Mouse (Mus musculus): ENCODE measurements around the gene Fbxl17.

Gene Fbxl17

GRCm38 (mm10) chr17:63208346-63208745 lies 291.5 kb downstream of the Fbxl17 start:
- no peak for DNase-seq

- DNase-seq: no peak
Measured at GRCm38 (mm10) chr17:63207714-63208113, 292.1 kb downstream of the Fbxl17 start.

- peak; percentile 33 for DNase-seq
Measured at GRCm38 (mm10) chr17:63205316-63205715, 294.5 kb downstream of the Fbxl17 start.

GRCm38 (mm10) chr17:63203582-63204190 lies 296.1 kb downstream of the Fbxl17 start:
- DNase-seq: no peak

- no peak for DNase-seq
Measured at GRCm38 (mm10) chr17:63198703-63199102, 301.1 kb downstream of the Fbxl17 start.

GRCm38 (mm10) chr17:63195496-63195895 lies 304.3 kb downstream of the Fbxl17 start:
- no peak for DNase-seq

- DNase-seq: peak; percentile 59
Measured at GRCm38 (mm10) chr17:63193196-63193595, 306.6 kb downstream of the Fbxl17 start.

- no peak for DNase-seq
Measured at GRCm38 (mm10) chr17:63191345-63191744, 308.5 kb downstream of the Fbxl17 start.

GRCm38 (mm10) chr17:63189274-63189673 lies 310.5 kb downstream of the Fbxl17 start:
- DNase-seq: no peak

GRCm38 (mm10) chr17:63185531-63185930 lies 314.3 kb downstream of the Fbxl17 start:
- DNase-seq: no peak

GRCm38 (mm10) chr17:63184844-63185504 lies 314.8 kb downstream of the Fbxl17 start:
- no peak for DNase-seq

- no peak for DNase-seq
Measured at GRCm38 (mm10) chr17:63183431-63183830, 316.4 kb downstream of the Fbxl17 start.

GRCm38 (mm10) chr17:63181661-63182060 lies 318.2 kb downstream of the Fbxl17 start:
- no peak for DNase-seq

GRCm38 (mm10) chr17:63180042-63180441 lies 319.8 kb downstream of the Fbxl17 start:
- no peak for DNase-seq

- no peak for DNase-seq
Measured at GRCm38 (mm10) chr17:63178331-63178730, 321.5 kb downstream of the Fbxl17 start.

- DNase-seq: no peak
Measured at GRCm38 (mm10) chr17:63176411-63176810, 323.4 kb downstream of the Fbxl17 start.

- no peak for DNase-seq
Measured at GRCm38 (mm10) chr17:63172697-63173096, 327.1 kb downstream of the Fbxl17 start.

GRCm38 (mm10) chr17:63171890-63172491 lies 327.8 kb downstream of the Fbxl17 start:
- no peak for DNase-seq

- no peak for DNase-seq
Measured at GRCm38 (mm10) chr17:63171264-63171663, 328.6 kb downstream of the Fbxl17 start.

GRCm38 (mm10) chr17:63168019-63168788 lies 331.6 kb downstream of the Fbxl17 start:
- no peak for DNase-seq

GRCm38 (mm10) chr17:63167248-63167647 lies 332.6 kb downstream of the Fbxl17 start:
- no peak for DNase-seq

GRCm38 (mm10) chr17:63166692-63167091 lies 333.1 kb downstream of the Fbxl17 start:
- DNase-seq: no peak

GRCm38 (mm10) chr17:63165847-63166246 lies 334.0 kb downstream of the Fbxl17 start:
- DNase-seq: no peak

Measured in liver (tissue).